Mouse (Mus musculus): ENCODE measurements around the gene Cep135. TPM values are rescaled to one million over a fixed set of nuclear protein-coding genes. Genes with fewer than 3 reads are reported as not detected.

Gene Cep135
- polyA plus RNA-seq, 1 experiment from 2014 or later: 8.2 TPM

Other genes with a start within 250 kb of the Cep135 start
- gene Nmu, start 224.9 kb upstream of the Cep135 start, polyA plus RNA-seq (2014; fragmentation: Nextera tagmentation; extraction: Ambion mirVana): 0.30 TPM in 1 of 2 replicates, not detected in the other
- gene Gm7271, start 104.7 kb upstream of the Cep135 start, polyA plus RNA-seq (2014; fragmentation: Nextera tagmentation; extraction: Ambion mirVana): not detected in 2 replicates
- gene Exoc1, start 59.4 kb upstream of the Cep135 start, polyA plus RNA-seq (2014; fragmentation: Nextera tagmentation; extraction: Ambion mirVana): 39.2 and 41.9 TPM in 2 replicates
- gene C530008M17Rik, start 67.8 kb downstream of the Cep135 start, polyA plus RNA-seq (2014; fragmentation: Nextera tagmentation; extraction: Ambion mirVana): 15.9 and 16.2 TPM in 2 replicates